Mouse (Mus musculus) splenic B cell, adult 2 months (primary cell): ENCODE measurements around the gene Olfr507.
"Not testable (repeated sequence)": the region's sequence is repeated elsewhere in the genome, so short reads cannot be mapped to it uniquely, and the experiment has no call there.

ENCODE experiments used
- DNase-seq: peaks from one replicate; pipeline ENCODE4 v3.0.0-alpha.2; 2011; ENCODE audit warnings: low read depth, low spot score
- H3K27me3 ChIP-seq: 2 replicates; pipeline ENCODE4 v1.6.1; 2012; ENCODE audit warnings: mild to moderate bottlenecking, low read length, moderate library complexity, mixed read lengths; ENCODE audit not compliant: control insufficient read depth, poor library complexity, insufficient read depth, severe bottlenecking
- H3K36me3 ChIP-seq: 2 replicates; pipeline ENCODE4 v1.6.1; 2012; ENCODE audit warnings: mild to moderate bottlenecking, low read length, moderate library complexity, mixed read lengths; ENCODE audit not compliant: control insufficient read depth, poor library complexity, insufficient read depth, severe bottlenecking

The Olfr507 gene

DNA sequence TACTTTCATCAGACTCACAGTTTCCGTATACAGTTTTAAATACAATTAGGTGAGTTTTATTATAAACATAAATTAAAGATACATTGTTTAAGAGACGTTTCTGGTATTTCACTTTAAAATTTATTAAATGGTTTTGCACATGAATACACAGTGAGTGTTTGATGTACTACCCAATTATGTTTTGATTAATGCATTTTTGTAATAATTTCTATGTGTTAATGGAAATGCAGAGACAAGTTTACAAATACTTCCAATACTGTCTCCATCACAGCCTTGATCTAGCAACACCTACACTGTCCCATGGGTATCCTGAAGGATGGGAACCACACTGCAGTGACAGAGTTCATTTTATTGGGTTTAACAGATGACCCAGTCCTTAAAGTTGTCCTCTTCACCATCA, at the start of gene Olfr507:
Gene Olfr507 (plus strand): TSS at position 301 of the 400 bp plus-strand sequence.
- H3K36me3 ChIP-seq = no peaks in the 10 kb centered on the region

DNA sequence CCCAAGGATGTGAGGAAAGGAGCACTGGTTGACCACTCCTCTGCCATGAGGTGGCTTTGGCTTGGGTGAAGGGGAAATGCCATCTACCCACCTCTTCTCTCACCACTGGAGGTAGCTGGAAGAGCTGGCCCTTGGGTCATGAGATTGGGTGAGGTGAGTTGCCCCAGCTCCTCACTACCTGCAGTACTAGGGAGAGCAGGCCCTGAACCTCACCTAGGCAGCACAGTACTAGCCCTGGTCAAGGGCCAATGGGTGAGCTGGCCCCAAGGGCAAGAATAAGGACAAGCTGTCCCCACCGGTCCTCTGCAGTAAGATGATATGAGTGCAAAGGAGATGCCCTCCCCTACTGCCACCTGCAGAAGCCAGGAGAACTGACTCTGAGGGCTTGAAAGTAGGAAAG, 31.8 kb upstream of the Olfr507 start:
- H3K36me3 ChIP-seq = no peaks in the 10 kb centered on the region
- DNase-seq = no peak
- no peaks in the 10 kb centered on the region for H3K27me3 ChIP-seq

More for the DNA sequence above, at the start of gene Olfr507:
- H3K27me3 ChIP-seq = no peaks in the 10 kb centered on the region
- DNase-seq = no peak

DNA sequence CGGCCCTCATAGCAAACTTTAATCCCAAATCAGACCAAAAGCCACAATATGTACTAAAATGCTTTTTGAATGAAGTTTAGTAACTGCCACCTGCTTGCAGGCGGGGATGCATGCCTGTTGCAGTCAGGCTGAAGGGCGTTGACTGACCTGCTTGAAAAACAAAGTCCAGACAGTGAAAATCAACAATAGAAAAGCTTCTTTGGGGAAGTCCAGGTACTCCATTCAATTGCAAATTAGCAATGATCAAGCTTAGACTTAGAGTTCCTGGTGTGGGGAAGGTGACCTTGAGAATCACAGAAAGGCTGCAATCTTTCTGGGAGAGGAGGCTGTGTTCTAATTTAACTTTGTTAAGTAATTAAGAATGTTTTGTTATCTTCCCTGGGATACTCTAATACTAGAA, 19.7 kb upstream of the Olfr507 start:
- DNase-seq, H3K27me3 ChIP-seq, H3K36me3 ChIP-seq: not testable (repeated sequence)

DNA sequence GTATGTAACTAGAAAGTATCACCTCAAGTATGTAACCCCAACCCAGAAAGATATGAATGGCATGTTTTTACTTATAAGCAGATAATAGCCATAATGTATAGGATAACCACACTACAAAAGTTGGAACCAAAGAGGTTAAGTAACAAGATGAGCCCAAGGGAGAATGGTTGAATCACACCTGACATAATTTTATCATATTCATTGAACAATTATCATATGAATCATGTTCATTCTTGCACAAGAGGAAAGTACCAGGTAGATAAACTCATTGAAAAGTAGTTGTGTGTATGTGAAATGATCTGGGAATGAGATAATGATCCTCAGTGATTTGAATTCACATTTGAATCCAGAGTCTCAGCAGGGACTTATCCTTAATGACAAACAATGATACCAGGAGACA, 11.1 kb upstream of the Olfr507 start, which contains the start of gene Olfr506:
Gene Olfr506 (plus strand): TSS at position 301 of the 400 bp plus-strand sequence.
- Histone ChIP-seq H3K27me3 (no peaks in the 10 kb centered on the region), H3K36me3 (no peaks in the 10 kb centered on the region)
- no peak for DNase-seq

DNA sequence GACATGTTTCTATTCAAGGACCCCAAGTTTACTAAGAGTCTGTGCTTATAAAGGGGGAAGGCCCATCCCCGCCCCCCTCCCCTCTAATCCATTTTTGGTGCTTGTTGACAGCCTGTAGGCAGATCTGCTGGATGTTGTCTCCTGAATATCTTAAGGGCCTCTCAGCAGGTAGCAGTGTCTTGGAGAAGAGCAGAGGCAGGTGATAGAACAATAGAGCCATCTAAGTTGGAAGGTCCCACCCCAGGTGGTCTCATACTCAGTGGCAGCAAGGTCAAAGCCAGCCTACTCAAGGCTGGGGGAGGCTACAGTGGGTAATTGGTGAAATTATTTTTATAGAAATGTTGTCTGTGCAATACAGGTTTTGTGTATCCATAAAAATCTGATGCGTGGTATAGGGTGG, 7.5 kb upstream of the Olfr507 start:
- Histone ChIP-seq H3K27me3 (no peaks in the 10 kb centered on the region), H3K36me3 (no peaks in the 10 kb centered on the region)
- no peak for DNase-seq

DNA sequence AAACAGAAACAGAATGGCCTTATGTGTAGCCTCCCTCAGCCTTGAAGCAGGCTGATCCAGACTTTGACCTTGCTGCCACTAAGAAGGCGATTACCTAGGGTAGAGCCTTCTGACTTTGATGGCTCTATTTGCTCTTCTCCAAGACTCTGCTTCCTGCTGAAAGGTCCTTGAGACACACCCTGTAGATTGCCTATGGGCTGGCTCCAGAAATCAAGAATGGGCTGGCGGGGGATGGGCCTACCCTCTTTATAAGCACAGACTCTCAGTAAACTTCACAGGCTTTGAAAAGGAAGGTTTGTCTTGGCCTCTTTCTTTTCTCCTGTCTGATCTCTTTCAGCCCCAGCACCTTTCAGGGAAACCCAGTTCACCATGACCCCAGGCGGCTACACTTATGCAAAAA, 4.8 kb upstream of the Olfr507 start:
- not testable (repeated sequence) for H3K27me3 ChIP-seq, H3K36me3 ChIP-seq, DNase-seq

DNA sequence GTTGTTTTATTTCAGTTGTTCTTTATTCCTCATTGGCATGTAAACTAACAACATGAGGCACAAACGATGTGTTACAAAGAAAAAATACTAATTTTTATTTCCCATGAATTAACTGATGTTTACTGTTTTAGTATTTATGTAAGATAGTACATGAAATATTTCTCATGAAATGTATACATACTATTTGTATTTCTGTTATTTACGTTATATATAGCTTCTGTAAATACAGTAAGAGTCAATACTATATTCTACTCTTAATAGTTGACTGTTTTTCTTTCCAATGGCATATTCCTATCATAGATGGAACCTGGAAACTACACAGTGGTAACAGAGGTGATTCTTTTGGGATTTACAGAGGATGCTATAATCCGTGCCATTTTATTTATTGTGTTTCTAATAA, 8.1 kb downstream of the Olfr507 start, which contains the start of gene Olfr508:
Gene Olfr508 (plus strand): TSS at position 301 of the 400 bp plus-strand sequence.
- DNase-seq = no peak
- Histone ChIP-seq H3K36me3 (no peaks in the 10 kb centered on the region), H3K27me3 (no peaks in the 10 kb centered on the region)

DNA sequence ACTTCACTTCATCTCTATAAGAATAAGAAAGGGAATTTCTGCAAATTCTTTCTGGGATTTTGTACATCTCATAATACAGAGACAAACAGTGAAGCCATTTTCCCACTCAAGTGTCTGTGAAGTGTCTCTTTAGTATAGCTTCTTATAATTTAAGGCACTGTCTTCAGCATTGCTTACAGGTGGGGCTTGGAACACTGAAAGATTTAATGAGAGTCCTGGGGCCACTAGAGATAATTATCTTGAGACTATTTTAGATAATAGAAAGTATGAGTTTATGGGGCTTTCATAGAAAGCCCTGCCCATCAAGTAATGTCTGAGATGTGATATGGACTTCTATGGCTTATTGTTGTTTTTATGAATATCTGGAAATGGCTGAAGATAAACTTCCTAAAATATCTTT, 30.2 kb downstream of the Olfr507 start, which contains the start of gene Olfr509:
Gene Olfr509 (minus strand): TSS at position 101 of the 400 bp plus-strand sequence.
- Histone ChIP-seq H3K36me3 (no peaks in the 10 kb centered on the region), H3K27me3 (no peaks in the 10 kb centered on the region)
- DNase-seq = no peak

DNA sequence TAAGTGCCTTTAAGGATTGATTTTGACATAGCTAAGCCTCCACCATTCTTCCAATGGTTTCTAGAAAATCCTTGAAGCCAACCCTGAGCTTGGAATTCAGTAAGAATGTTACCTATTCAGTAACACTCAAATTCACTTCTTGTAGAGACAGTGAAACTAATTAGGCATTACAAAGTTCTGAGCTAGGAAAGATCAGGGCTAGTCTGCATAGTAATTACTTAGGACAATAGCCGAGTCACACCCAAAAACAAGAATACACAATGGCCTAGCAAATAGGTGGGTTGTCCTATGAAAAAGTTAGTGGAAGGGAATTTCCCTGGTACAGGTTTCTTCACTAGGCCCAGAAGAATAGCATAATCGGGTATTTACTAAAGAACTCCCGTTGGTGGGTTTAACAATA, 40.8 kb downstream of the Olfr507 start:
- no peaks in the 10 kb centered on the region for H3K36me3 ChIP-seq
- H3K27me3 ChIP-seq = no peaks in the 10 kb centered on the region

DNA sequence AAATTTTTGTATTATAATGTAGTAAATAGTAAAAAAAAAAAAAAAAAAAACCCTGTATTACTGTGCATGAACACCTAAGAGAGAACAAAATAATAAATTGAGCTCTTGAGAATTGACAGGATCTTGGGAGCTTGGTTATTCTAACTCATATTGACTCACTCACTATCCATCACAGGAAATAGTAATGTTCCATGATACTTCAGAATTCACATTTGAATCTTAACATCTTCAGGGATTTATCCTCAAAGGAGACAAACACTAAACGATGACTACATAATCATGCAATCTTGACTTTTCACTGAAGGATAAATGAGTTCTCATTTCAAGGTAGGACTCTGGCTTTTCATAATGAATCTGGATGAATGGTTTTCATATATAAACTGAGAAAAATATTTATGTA, 44.5 kb downstream of the Olfr507 start, which contains the start of gene Olfr510:
Gene Olfr510 (plus strand): TSS at position 301 of the 400 bp plus-strand sequence.
- H3K36me3 ChIP-seq = no peaks in the 10 kb centered on the region
- H3K27me3 ChIP-seq = no peaks in the 10 kb centered on the region
- DNase-seq = no peak

More for the DNA sequence above, 40.8 kb downstream of the Olfr507 start:
- no peak for DNase-seq

DNA sequence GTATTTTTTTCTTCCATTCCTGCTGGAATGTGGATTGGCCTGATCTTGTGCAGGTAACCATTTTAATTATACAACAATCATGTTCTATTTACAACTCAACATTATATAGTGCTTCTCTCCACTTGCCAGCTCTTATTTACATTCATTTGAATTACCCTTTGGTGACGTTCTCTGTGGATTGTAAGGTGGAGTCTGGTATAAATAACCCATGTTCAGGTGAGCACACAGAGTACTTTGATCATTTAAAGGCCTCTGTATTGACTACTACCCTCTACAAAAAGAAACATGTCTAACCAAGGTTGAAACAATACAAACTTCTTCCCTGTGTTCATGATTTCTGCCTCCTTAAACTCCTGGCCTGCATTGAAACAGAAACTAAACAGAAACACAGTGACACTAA, 49.4 kb downstream of the Olfr507 start:
- DNase-seq = no peak
- Histone ChIP-seq H3K27me3 (no peaks in the 10 kb centered on the region), H3K36me3 (no peaks in the 10 kb centered on the region)
